Mouse (Mus musculus): ENCODE data around the gene Tmem178b.

Gene Tmem178b

GRCm38 (mm10) chr6:40015185-40015584 is 142.1 kb downstream of the Tmem178b start:
- DNase-seq (ENCODE audit: extremely low read depth, low read depth, low spot score) = no peak

- no peak for DNase-seq (ENCODE audit: extremely low read depth, low read depth, low spot score)
These were observed 142.8 kb downstream of the Tmem178b start for GRCm38 (mm10) chr6:40015711-40016460.

- DNase-seq (ENCODE audit: extremely low read depth, low read depth, low spot score) = no peak
These were observed 146.3 kb downstream of the Tmem178b start for GRCm38 (mm10) chr6:40019396-40019795.

GRCm38 (mm10) chr6:40023592-40024335 is 150.7 kb downstream of the Tmem178b start:
- DNase-seq (ENCODE audit: extremely low read depth, low read depth, low spot score) = no peak

- no peak for DNase-seq (ENCODE audit: extremely low read depth, low read depth, low spot score)
These were observed 151.4 kb downstream of the Tmem178b start for GRCm38 (mm10) chr6:40024336-40024934.

GRCm38 (mm10) chr6:40032901-40033300 is 159.8 kb downstream of the Tmem178b start:
- DNase-seq (ENCODE audit: extremely low read depth, low read depth, low spot score) = no peak

GRCm38 (mm10) chr6:40033935-40034334 is 160.9 kb downstream of the Tmem178b start:
- no peak for DNase-seq (ENCODE audit: extremely low read depth, low read depth, low spot score)

GRCm38 (mm10) chr6:40048969-40049908 is 176.2 kb downstream of the Tmem178b start:
- no peak for DNase-seq (ENCODE audit: extremely low read depth, low read depth, low spot score)

GRCm38 (mm10) chr6:40049909-40050484 is 176.9 kb downstream of the Tmem178b start:
- no peak for DNase-seq (ENCODE audit: extremely low read depth, low read depth, low spot score)

- no peak for DNase-seq (ENCODE audit: extremely low read depth, low read depth, low spot score)
These were observed 178.6 kb downstream of the Tmem178b start for GRCm38 (mm10) chr6:40051698-40052097.

GRCm38 (mm10) chr6:40052593-40052992 is 179.5 kb downstream of the Tmem178b start:
- DNase-seq (ENCODE audit: extremely low read depth, low read depth, low spot score) = no peak

GRCm38 (mm10) chr6:40059466-40059865 is 186.4 kb downstream of the Tmem178b start:
- no peak for DNase-seq (ENCODE audit: extremely low read depth, low read depth, low spot score)

- no peak for DNase-seq (ENCODE audit: extremely low read depth, low read depth, low spot score)
These were observed 188.5 kb downstream of the Tmem178b start for GRCm38 (mm10) chr6:40061327-40062189.

GRCm38 (mm10) chr6:40062190-40062501 is 189.1 kb downstream of the Tmem178b start:
- DNase-seq (ENCODE audit: extremely low read depth, low read depth, low spot score) = no peak

GRCm38 (mm10) chr6:40063438-40063837 is 190.4 kb downstream of the Tmem178b start:
- no peak for DNase-seq (ENCODE audit: extremely low read depth, low read depth, low spot score)

GRCm38 (mm10) chr6:40063899-40064298 is 190.8 kb downstream of the Tmem178b start:
- DNase-seq (ENCODE audit: extremely low read depth, low read depth, low spot score) = no peak

GRCm38 (mm10) chr6:40064342-40064741 is 191.3 kb downstream of the Tmem178b start:
- DNase-seq (ENCODE audit: extremely low read depth, low read depth, low spot score) = no peak

- DNase-seq (ENCODE audit: extremely low read depth, low read depth, low spot score) = no peak
These were observed 195.4 kb downstream of the Tmem178b start for GRCm38 (mm10) chr6:40068467-40068866.

- DNase-seq (ENCODE audit: extremely low read depth, low read depth, low spot score) = no peak
These were observed 197.9 kb downstream of the Tmem178b start for GRCm38 (mm10) chr6:40071007-40071406.

GRCm38 (mm10) chr6:40076089-40076488 is 203.0 kb downstream of the Tmem178b start:
- no peak for DNase-seq (ENCODE audit: extremely low read depth, low read depth, low spot score)
